Mouse (Mus musculus): ENCODE data around the gene Arid4a.

- no peak for TF ChIP-seq CTCF (IDR thresholded peaks at IDR 0.05; ENCODE audit: low read depth)
- TF ChIP-seq EP300 (IDR thresholded peaks at IDR 0.05; ENCODE audit: low read depth): no peak; the same call in 1 of the 2 replicates
Measured at GRCm38 (mm10) chr12:71136974-71137491, 121.2 kb downstream of the Arid4a start.
